Mouse (Mus musculus): ENCODE data around the gene Arv1. TPM values are rescaled to one million over a fixed set of nuclear protein-coding genes. Genes with fewer than 3 reads are reported as not detected.

The Arv1 gene
- polyA plus RNA-seq (2015; fragmentation: Nextera tagmentation; extraction: Ambion mirVana), result 32.6 and 33.3 TPM in 2 replicates

DNA sequence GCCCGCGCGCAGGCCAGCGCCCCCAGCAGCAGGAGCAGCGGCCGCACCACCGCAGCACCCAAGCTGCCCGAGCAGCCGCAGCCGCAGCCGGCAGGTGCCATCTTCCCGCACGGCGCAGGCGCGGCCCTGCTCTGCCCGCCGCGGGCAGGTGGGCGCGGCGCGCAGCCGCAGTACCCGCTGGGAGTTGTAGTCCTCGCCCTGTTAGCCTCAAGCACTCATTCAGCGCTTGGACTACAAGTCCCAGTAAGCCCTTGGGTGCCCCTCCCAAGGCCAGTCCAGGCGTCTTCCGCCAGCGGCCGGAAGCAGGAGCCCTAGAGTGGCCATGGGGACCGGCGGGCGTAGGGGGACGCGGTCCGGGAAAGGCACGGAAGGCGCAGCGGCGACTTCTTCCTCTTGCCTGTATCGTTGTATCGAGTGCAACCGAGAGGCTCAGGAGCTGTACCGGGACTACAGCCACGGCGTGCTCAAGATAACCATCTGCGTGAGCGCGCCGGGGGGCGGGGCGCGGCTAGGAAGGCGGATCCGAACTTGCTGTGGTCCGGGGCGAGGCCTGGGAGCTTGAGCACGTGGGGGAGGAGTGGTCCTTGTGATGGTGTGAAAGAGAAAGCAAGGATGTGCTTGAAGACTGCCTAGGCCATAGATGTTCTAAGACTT is at the start of gene Arv1, which contains the start of gene Ttc13:
Arv1 (plus strand) TSS at position 278 of the 654 bp plus-strand sequence.
Ttc13 (minus strand) TSS at position 122 of the 654 bp plus-strand sequence.
- H3K4me2 ChIP-seq (replicated peaks), result peak within 1 kb of the TSS; percentile 96
- no peaks in the 10 kb centered on the region for H3K9me3 ChIP-seq
- under 1% methylated on average over 59 of the region's 59 CpGs for WGBS
- H3K9ac ChIP-seq (replicated peaks), result peak within 1 kb of the TSS; percentile 93
- H3K27ac ChIP-seq, result peak within 1 kb of the TSS; percentile 74
- peak within 1 kb of the TSS; percentile 95 for H3K4me3 ChIP-seq (replicated peaks)
- H3K27me3 ChIP-seq, result no peaks in the 10 kb centered on the region
- H3K4me1 ChIP-seq (replicated peaks), result peaks cover 28% of the 10 kb centered on the region
- peaks cover 20% of the 10 kb centered on the region for H3K36me3 ChIP-seq
- peak; percentile 99 for ATAC-seq

GRCm38 (mm10) chr8:124672345-124672744 is 49.6 kb upstream of the Arv1 start:
- Histone ChIP-seq H3K36me3 (peaks cover 64% of the 10 kb centered on the region), H3K27ac (no peak overlapping the region), H3K4me2 (replicated peaks) (no peak overlapping the region), H3K4me1 (replicated peaks) (0 out of 2 replicates have a peak, but pooled peaks cover 3% of the 10 kb centered on the region), H3K27me3 (no peaks in the 10 kb centered on the region), H3K9me3 (no peaks in the 10 kb centered on the region), H3K9ac (replicated peaks) (no peak overlapping the region), H3K4me3 (replicated peaks) (no peak overlapping the region)
- WGBS, result 95% methylated on average over 2 of the region's 2 CpGs
- no peak for ATAC-seq

DNA sequence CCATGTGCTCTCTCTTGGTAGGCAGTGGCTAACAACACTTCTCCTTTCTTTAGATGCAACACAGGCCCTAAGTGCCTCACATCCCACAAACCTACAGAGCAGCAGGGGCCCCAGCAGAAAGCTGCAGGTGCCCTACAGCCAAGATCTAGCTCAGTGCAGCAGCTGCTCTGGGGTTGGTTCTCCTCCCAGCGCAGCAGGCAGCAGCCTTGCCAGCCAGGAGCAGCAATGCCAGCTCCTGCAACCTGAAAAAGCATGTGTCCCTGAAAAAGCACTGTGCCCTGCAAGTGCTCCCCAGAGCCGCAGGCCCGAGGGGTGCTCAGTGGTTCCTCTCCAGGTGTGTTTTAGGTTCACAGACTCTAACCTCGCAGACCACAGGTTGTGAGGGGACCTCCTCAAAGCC is 45.3 kb upstream of the Arv1 start:
- no peak overlapping the region for H3K9ac ChIP-seq (replicated peaks)
- H3K36me3 ChIP-seq, result peaks cover 87% of the 10 kb centered on the region
- H3K4me2 ChIP-seq (replicated peaks), result no peak overlapping the region
- no peak overlapping the region for H3K4me3 ChIP-seq (replicated peaks)
- WGBS, result 92% methylated on average over 4 of the region's 4 CpGs
- no peaks in the 10 kb centered on the region for H3K9me3 ChIP-seq
- H3K27ac ChIP-seq, result no peak overlapping the region; the same call in 1 of the 2 replicates
- 0 out of 2 replicates have a peak, but pooled peaks cover 4% of the 10 kb centered on the region for H3K4me1 ChIP-seq (replicated peaks)
- no peaks in the 10 kb centered on the region for H3K27me3 ChIP-seq
- ATAC-seq, result peak; percentile 12; the same call in 1 of the 2 replicates

GRCm38 (mm10) chr8:124677078-124677477 is 44.9 kb upstream of the Arv1 start:
- peaks cover 89% of the 10 kb centered on the region for H3K36me3 ChIP-seq

GRCm38 (mm10) chr8:124677486-124677885 is 44.5 kb upstream of the Arv1 start:
- 50% methylated on average over 12 of the region's 12 CpGs for WGBS
- Histone ChIP-seq H3K9me3 (no peaks in the 10 kb centered on the region), H3K27ac (peak overlapping the region; percentile 35), H3K4me2 (replicated peaks) (no peak overlapping the region), H3K4me1 (replicated peaks) (0 out of 2 replicates have a peak, but pooled peaks cover 4% of the 10 kb centered on the region), H3K9ac (replicated peaks) (no peak overlapping the region), H3K36me3 (peaks cover 89% of the 10 kb centered on the region), H3K4me3 (replicated peaks) (no peak overlapping the region), H3K27me3 (no peaks in the 10 kb centered on the region)
- peak; percentile 89 for ATAC-seq

More at GRCm38 (mm10) chr8:124677078-124677477, 44.9 kb upstream of the Arv1 start:
- 89% methylated on average over 7 of the region's 7 CpGs for WGBS
- H3K27ac ChIP-seq, result peak overlapping the region; percentile 35
- no peak overlapping the region for H3K9ac ChIP-seq (replicated peaks)
- no peak overlapping the region for H3K4me3 ChIP-seq (replicated peaks)
- no peaks in the 10 kb centered on the region for H3K27me3 ChIP-seq
- peak; percentile 21; the same call in 1 of the 2 replicates for ATAC-seq
- H3K4me1 ChIP-seq (replicated peaks), result 0 out of 2 replicates have a peak, but pooled peaks cover 4% of the 10 kb centered on the region
- no peak overlapping the region for H3K4me2 ChIP-seq (replicated peaks)
- no peaks in the 10 kb centered on the region for H3K9me3 ChIP-seq

DNA sequence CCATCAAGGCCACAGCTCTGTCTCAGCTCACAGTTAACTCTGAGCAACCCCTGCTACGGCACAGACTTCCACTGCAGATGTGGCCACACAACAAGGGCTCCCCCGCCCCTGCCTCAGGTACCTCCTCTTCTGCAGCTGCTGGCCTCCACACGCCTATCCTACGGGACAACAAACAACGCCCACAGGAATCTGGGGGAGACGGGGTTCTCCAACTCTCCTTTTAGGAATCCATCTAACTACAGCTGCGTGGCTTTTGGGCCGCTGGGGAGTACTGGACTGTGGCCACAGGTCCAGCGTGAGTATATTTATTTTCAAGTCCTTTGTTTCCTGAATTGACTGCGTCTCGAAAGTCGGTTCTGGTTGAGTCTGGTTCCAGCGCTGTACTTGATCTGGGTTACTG is 43.7 kb upstream of the Arv1 start:
- no peak overlapping the region for H3K4me3 ChIP-seq (replicated peaks)
- no peak overlapping the region for H3K9ac ChIP-seq (replicated peaks)
- no peak overlapping the region for H3K27ac ChIP-seq
- H3K27me3 ChIP-seq, result no peaks in the 10 kb centered on the region
- no peak overlapping the region for H3K4me2 ChIP-seq (replicated peaks)
- no peaks in the 10 kb centered on the region for H3K9me3 ChIP-seq
- ATAC-seq, result no peak
- 94% methylated on average over 13 of the region's 13 CpGs for WGBS
- H3K36me3 ChIP-seq, result peaks cover 89% of the 10 kb centered on the region
- 0 out of 2 replicates have a peak, but pooled peaks cover 4% of the 10 kb centered on the region for H3K4me1 ChIP-seq (replicated peaks)

DNA sequence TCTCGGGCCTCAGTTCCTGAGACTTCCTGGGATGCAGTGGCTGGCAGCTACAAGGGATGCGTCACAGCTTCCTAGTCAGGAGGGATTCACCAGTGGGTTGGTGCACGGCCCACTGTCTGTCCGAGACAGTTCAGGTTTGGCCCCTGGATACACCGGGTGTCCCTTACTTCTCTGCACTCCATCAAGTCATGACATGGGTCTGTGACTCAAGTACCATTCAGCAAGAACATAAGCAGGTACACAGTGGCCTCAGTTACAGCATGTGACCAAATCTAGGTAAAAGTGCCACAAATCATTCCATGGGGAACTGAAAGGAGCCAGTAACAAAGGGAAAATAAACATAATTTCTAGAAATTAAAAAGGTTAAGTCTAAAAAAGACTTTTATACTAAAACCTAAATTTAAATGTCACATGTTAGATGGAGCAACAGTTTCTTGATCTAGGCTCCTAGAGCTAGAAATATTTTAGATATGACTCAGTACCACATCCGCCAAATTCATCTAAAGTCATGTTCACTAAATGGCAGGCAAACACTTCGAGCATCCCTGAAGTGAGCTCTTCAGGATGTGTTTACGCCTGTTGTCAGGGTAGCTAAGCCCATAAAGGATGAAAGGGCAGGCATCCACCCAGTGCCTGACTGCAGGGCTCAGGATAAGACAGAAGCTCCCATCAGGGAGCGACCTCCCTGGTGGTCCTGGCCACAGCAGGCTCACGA is 40.7 kb upstream of the Arv1 start:
- no peak overlapping the region for H3K4me2 ChIP-seq (replicated peaks)
- H3K9me3 ChIP-seq, result no peaks in the 10 kb centered on the region
- no peak overlapping the region for H3K4me3 ChIP-seq (replicated peaks)
- 0 out of 2 replicates have a peak overlapping the region, but pooled peaks have one; percentile 10 for H3K9ac ChIP-seq (replicated peaks)
- no peak for ATAC-seq
- H3K36me3 ChIP-seq, result peaks cover 89% of the 10 kb centered on the region
- 60% methylated on average over 10 of the region's 10 CpGs for WGBS
- no peak overlapping the region for H3K27ac ChIP-seq
- 0 out of 2 replicates have a peak, but pooled peaks cover 4% of the 10 kb centered on the region for H3K4me1 ChIP-seq (replicated peaks)
- no peaks in the 10 kb centered on the region for H3K27me3 ChIP-seq

DNA sequence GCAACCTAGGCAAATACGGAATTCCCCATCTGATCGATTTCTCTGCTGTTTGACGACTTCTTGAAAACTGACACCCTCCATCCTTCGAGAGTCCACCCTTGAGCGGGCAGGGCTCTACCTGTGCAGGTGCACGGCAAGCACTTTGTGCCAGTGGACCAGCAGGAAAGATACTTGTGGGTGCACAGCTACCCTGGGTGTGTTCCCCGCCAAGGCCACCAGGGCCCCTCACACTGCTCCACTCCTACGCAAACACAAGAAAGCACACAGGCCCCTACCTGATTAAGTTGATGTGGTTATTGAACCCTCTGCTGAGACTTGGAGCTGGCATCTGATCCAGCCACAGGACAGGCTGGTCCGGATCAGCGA is 40.2 kb upstream of the Arv1 start:
- H3K4me3 ChIP-seq (replicated peaks), result no peak overlapping the region
- H3K9me3 ChIP-seq, result no peaks in the 10 kb centered on the region
- ATAC-seq, result no peak
- H3K36me3 ChIP-seq, result peaks cover 88% of the 10 kb centered on the region
- H3K27ac ChIP-seq, result no peak overlapping the region
- no peak overlapping the region for H3K4me2 ChIP-seq (replicated peaks)
- WGBS, result 43% methylated on average over 10 of the region's 10 CpGs
- H3K9ac ChIP-seq (replicated peaks), result 0 out of 2 replicates have a peak overlapping the region, but pooled peaks have one; percentile 10
- no peaks in the 10 kb centered on the region for H3K27me3 ChIP-seq
- H3K4me1 ChIP-seq (replicated peaks), result 0 out of 2 replicates have a peak, but pooled peaks cover 4% of the 10 kb centered on the region

DNA sequence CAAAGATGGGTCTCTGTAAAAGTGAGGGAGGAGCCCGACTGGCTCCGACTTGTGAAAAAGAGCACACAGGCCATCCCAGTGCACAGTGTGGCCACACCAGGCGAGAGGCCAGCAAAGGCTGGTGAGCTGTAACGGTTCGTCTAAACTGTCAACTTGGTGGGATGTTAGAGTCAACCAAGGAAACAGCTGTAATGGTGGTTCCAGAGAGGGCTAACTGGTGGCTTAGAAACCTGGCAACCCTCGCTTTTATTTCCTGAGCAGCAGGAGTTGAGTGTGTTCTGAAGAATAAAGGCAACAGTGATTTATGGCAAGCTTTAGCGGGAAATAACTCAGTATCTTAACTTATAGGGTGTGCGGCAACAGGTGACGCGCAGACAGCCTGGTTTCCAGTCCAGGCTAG is 39.7 kb upstream of the Arv1 start:
- no peak overlapping the region for H3K4me3 ChIP-seq (replicated peaks)
- ATAC-seq, result no peak
- 77% methylated on average over 10 of the region's 10 CpGs for WGBS
- no peak overlapping the region for H3K27ac ChIP-seq
- peaks cover 87% of the 10 kb centered on the region for H3K36me3 ChIP-seq
- H3K4me1 ChIP-seq (replicated peaks), result 0 out of 2 replicates have a peak, but pooled peaks cover 2% of the 10 kb centered on the region
- H3K4me2 ChIP-seq (replicated peaks), result no peak overlapping the region
- H3K9me3 ChIP-seq, result no peaks in the 10 kb centered on the region
- no peaks in the 10 kb centered on the region for H3K27me3 ChIP-seq
- no peak overlapping the region for H3K9ac ChIP-seq (replicated peaks)

DNA sequence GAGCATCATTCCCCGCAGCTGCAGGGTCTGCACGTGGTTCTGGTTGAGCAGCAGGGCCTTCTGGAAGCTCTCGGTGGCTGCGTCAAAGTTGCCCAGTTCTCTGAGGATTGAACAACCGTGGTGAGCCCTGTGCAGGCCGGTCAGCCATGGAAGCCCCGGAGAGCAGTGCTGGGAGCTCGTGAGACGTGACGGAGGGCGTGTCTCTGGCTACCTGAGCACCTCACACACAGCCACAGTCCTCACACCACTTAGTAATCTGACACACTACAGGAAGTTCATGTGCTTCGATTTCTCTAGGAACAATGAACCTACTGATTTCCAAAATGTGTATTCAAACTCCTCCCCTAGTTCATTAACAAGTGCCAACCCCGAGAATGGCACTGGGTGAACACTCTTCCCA is 33.0 kb upstream of the Arv1 start:
- WGBS, result 92% methylated on average over 13 of the region's 13 CpGs
- peaks cover 72% of the 10 kb centered on the region for H3K36me3 ChIP-seq

GRCm38 (mm10) chr8:124691706-124692105 is 30.2 kb upstream of the Arv1 start:
- Histone ChIP-seq H3K9ac (replicated peaks) (no peak overlapping the region), H3K4me2 (replicated peaks) (no peak overlapping the region), H3K4me1 (replicated peaks) (no peaks in the 10 kb centered on the region), H3K9me3 (no peaks in the 10 kb centered on the region), H3K27me3 (no peaks in the 10 kb centered on the region), H3K4me3 (replicated peaks) (no peak overlapping the region), H3K27ac (no peak overlapping the region), H3K36me3 (peaks cover 65% of the 10 kb centered on the region)
- 88% methylated on average over 4 of the region's 4 CpGs for WGBS
- ATAC-seq, result no peak

More for the DNA sequence above, 33.0 kb upstream of the Arv1 start:
- H3K4me1 ChIP-seq (replicated peaks), result no peaks in the 10 kb centered on the region
- H3K9me3 ChIP-seq, result no peaks in the 10 kb centered on the region
- no peak overlapping the region for H3K4me3 ChIP-seq (replicated peaks)
- no peak overlapping the region for H3K27ac ChIP-seq
- no peak overlapping the region for H3K4me2 ChIP-seq (replicated peaks)
- ATAC-seq, result no peak
- H3K27me3 ChIP-seq, result no peaks in the 10 kb centered on the region
- no peak overlapping the region for H3K9ac ChIP-seq (replicated peaks)

All from midbrain, embryonic 13.5 days (tissue).